In genomic region chr14:46390249-46390775, GRCm38 (mm10) we compare ENCODE assay signal across 7 mouse cellular contexts. TPM values are rescaled to one million over a fixed set of nuclear protein-coding genes. Genes with fewer than 3 reads are reported as not detected.
DNase-seq lines count a peak whose midpoint lies in the region; ATAC-seq lines count a peak whose summit lies in the region.

Gene Bmp4 (minus strand): TSS chr14:46390669.

- under 1% methylated on average over 26 of the region's 26 CpGs for WGBS in hindbrain, embryonic 12.5 days

- H3K9me3 ChIP-seq in hindbrain, embryonic 12.5 days (replicated peaks) = no peaks in the 10 kb centered on the region

- peak within 1 kb of the TSS; percentile 47 for H3K4me2 ChIP-seq in hindbrain, embryonic 12.5 days (replicated peaks)

- H3K9ac ChIP-seq in hindbrain, embryonic 12.5 days = peak within 1 kb of the TSS; percentile 36; the same call in 1 of the 2 replicates

- H3K27ac ChIP-seq in hindbrain, embryonic 12.5 days = no peak within 1 kb of the TSS

- peak within 1 kb of the TSS; percentile 19 for H3K4me3 ChIP-seq in hindbrain, embryonic 12.5 days

- H3K4me1 ChIP-seq in hindbrain, embryonic 12.5 days = peaks cover 46% of the 10 kb centered on the region

- H3K27me3 ChIP-seq in hindbrain, embryonic 12.5 days = peaks cover 76% of the 10 kb centered on the region

- ATAC-seq in hindbrain, embryonic 12.5 days (ENCODE audit: low FRiP score) = no peak
- no peak for ATAC-seq in granulocyte monocyte progenitor cell, adult 5-6 weeks (replicated peaks; ENCODE audit: poor library complexity, severe bottlenecking)

- DNase-seq in embryo, embryonic 9.5 days (ENCODE audit: extremely low spot score) = peak; percentile 79
- peak; percentile 62 for DNase-seq in gastrocnemius, adult 18-20 months (ENCODE audit: low spot score)
- peak; percentile 57 for DNase-seq in liver
- peak; percentile 68 for DNase-seq in neural tube, embryonic 10.5 days (ENCODE audit: extremely low spot score, low spot score)
- DNase-seq in c-Kit-positive CD71-positive TER-119-positive erythroid progenitor cells, embryonic 14.5 days (ENCODE audit: low spot score) = no peak

- no peaks in the 10 kb centered on the region for H3K36me3 ChIP-seq in hindbrain, embryonic 12.5 days

RNA-seq across cellular contexts. Expression of gene Bmp4, which starts in this region (rescaled TPM):
- total RNA-seq in gastrocnemius, adult 18-20 months (2021) = 1 to 10 TPM; 7.8 to 8.8 TPM
- polyA plus RNA-seq in hindbrain, embryonic 12.5 days (2016; fragmentation: Nextera tagmentation; extraction: Ambion mirVana) = 16.6 and 25.0 TPM in 2 replicates
- not detected in 2 replicates for total RNA-seq in granulocyte monocyte progenitor cell, adult 5-6 weeks (2014; fragmentation: Nextera tagmentation)
- not detected in 2 replicates for total RNA-seq in granulocyte monocyte progenitor cell, adult 5-6 weeks (2017)

Comparison
In these comparisons a context has a peak if more than half of its experiments do, and no peak if none do; other contexts are left out.
1. RNA of gene Bmp4 (total RNA-seq): 7.8 to 8.8 TPM in gastrocnemius, adult 18-20 months; not detected in granulocyte monocyte progenitor cell, adult 5-6 weeks; every median in the first group is over 4 times any median in the second.